Mouse (Mus musculus) Muller cell, postnatal 12 days (primary cell): ENCODE results near the gene 4932415D10Rik.
A peak's percentile ranks its signal among the peaks of the same experiment; 100 is the strongest.

Experiments used
- DNase-seq: peaks from one replicate; pipeline ENCODE4 v3.0.0-alpha.2; 2015; ENCODE audit errors: inconsistent ontology term

Gene 4932415D10Rik

DNA sequence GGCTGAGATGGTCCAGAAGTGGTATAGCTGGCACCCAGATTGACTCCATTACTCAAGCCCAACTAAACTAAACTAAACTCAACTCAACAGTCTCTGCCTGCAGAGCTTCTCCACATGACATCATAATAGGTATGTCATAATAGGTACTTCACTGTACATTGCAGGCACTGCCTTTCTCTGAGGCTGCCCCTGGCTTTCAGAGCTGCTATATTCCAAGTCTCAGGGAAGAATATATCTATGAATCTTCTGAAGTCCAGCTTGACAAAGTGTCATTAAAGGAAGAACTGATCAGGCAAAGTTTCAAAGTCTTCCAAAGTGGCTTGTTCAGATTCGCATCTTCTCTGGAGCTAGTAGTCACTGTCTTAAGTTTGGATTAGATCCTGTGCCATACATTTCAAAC, at the start of gene 4932415D10Rik:
Gene 4932415D10Rik, minus strand, starts transcription at position 101 of the 400 bp plus-strand sequence.
- DNase-seq: no peak

DNA sequence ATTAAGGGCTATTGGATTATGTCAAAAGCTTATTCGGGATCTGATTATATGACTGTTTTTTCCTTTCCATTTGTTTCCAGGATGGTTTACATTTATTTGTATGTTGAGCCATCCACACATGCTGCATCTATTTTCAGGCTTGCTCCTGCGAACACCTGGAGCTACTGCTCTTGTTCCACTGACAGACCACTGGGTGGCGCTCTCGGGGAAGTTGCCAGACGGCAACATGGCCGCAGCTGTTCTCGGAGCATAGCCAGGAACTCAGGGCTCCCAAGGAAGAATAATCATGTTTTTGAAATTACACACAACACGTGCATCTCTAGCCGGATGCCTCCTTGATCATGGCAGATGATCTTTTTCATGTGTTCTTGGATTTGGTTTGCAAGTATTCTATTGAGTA, 45.5 kb upstream of the 4932415D10Rik start:
- DNase-seq: no peak

DNA sequence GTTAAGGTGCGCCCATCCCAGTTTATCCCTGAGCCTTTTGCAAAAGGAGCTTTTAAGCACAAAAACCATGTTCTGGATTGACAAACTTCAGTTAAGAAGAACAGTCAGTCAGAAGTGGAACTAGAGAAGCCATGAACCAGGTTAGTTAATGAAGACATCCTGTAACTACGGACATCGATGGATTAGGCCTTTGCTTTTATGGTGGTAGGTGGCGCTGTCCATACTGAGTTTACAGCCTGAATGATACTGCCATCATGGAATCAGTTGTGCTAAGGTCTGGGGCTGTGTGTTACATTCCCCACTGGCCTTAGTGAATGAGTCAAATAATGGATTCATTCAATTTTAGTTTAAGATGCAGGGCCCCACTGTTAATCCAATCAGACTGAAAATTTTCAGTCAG, 39.0 kb upstream of the 4932415D10Rik start:
- no peak for DNase-seq

DNA sequence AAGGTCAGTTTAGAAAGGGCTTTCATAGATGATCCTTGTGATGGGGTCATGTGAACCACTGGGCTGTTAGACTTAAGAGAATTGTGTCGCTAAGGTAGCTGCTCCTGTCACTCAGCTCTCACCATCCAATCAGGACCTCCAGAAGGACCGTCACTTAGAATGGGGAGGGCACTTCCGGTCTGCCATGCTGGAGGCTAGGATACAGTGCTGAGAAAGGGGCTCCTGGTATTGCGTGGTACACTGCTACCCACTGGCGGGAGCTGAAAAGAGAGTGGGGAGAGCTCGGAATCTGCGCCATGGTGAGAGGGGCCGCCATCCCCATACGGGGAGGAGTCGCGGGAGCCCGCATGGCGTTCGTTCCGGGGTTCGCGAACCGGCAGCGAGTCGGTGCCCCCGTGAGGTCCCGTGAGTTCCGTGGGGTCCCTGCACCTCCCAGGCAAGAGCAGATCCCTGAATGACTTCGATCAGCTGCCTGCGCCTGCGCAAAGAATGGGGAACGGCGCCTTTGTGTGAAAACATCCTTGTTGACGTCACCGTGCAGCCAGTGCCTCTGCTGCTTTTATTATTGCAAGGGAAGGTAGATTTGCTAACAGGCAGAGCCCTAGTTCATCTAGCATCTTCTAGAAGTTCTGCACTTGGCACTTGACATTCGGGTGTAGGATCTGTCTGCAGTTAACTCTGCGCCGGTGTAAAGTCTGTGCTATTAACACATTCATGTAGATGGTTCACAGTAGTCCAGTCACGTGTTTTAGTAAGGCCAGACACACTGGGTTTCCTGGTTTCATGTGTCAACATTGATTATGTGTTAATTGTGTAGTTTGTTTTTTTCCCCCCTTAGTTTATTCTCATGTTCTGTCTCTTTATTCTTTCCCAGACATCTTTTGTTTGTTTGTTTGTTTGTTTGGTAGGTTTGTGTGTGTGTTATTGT, 38.0 kb upstream of the 4932415D10Rik start, which contains the start of gene Gm4924:
Gene Gm4924, plus strand, starts transcription at position 173 of the 928 bp plus-strand sequence.
- DNase-seq: peak; percentile 90

DNA sequence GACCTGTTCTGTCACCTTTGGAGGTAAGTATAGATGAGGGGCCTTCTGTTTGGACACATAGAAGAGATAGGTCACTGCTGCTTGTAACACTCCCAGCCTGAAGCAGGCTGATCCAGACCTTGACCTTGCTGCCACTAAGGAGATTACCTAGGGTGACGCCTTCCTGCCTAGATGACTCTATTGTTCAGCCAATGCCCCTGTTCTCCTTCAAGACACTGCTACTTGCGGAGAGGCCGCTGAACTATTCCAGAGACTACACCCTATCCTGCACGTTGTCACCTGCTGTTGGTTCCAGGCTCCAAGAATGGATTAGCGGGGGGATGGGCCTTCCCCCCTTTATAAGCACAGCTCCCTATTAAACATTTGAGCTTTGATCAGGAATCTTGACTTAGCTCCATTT, 13.4 kb upstream of the 4932415D10Rik start:
- no peak for DNase-seq

DNA sequence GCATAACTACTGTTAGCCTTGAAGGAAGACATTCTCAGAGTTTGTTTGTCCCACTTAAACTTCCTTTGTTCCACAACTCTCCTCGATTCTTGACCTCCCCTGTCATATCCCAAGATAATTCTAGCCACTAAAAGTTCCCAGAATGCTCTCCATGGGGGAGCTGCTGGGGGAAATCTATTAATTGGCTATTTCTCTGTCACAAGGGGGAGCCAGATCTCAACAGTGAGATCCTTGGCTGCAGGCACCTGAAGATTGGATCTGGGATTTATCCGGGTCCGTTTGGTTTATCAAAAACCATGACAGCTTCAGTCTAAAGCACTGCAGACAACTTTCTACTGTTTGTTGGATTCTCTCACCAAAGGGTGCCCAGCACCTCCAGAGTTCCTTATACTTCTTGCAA, 3.8 kb upstream of the 4932415D10Rik start:
- DNase-seq: peak; percentile 0

DNA sequence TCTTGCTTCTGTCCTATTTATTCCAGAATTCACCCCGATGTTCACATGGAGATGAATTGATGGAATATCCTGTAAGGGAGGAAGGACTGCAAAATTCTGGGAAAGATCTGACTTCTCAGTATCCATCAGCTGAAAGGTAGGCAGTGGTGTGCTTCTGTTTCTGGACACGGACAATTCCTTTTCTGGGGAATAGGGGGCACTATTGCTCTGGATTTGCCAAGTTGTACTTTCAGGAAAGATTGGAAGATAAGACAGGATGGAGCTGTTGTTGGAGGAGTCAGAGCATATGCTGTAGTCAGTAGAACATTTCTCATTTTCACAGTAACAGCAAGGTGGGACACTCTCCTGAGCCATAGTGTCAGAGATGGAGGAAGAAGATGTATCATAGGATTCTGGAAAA, 19.9 kb downstream of the 4932415D10Rik start:
- DNase-seq: no peak

DNA sequence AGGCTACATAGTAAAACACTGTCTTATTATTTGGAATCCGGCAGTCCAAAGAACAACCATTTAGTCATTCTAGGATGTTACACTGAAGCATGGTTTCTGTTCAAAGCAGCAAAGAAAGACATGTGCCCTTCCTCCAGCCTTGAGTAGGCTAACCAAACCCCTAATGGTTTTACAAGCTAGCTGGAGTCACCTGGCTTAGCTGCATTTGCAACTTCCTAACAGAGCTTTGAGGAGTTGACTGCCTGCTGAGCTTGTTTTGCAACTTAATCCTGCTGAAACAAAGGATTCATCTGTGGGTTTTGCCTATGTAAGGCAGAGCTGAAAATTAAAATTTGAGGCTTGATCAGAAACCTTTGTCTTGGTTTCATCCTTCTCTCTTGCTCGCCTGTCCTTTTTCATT, 59.1 kb downstream of the 4932415D10Rik start:
- no peak for DNase-seq

DNA sequence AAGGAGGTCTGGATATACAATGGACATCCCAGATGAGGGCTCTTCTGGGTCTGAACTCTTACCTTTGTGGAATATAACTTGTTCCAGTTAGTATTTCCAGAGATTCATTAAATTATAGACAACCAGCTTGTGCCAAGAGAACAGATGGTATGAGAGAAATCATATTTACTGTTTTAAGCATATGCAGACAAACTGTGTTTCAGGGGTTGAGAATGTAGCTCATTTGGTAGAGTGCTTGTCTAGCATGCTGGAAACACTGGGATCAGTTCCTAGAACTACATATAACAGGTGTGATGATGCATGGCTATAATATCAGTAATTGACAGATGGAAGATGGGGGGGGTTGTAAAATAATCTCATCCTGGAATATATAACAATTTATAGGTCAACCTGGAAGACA, 71.4 kb downstream of the 4932415D10Rik start:
- DNase-seq: no peak

DNA sequence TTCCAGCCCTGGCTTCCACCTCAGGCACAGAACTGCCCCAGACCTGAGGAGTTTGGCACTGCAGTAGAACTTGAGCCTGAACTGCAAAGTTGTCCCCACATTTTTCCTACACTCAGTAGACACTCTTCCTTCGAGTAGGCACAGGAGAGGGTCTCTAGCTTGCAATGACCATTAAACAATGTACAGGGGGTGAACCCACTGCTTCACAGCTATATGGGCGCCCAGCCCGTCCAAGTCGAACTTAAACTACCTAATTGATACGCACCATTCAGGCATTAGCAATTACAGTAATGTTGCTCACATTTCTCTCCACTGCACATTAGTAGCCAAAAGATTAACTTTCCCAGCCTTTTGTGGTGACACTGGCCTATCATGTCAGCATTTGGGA, 75.0 kb downstream of the 4932415D10Rik start:
- DNase-seq: no peak

DNA sequence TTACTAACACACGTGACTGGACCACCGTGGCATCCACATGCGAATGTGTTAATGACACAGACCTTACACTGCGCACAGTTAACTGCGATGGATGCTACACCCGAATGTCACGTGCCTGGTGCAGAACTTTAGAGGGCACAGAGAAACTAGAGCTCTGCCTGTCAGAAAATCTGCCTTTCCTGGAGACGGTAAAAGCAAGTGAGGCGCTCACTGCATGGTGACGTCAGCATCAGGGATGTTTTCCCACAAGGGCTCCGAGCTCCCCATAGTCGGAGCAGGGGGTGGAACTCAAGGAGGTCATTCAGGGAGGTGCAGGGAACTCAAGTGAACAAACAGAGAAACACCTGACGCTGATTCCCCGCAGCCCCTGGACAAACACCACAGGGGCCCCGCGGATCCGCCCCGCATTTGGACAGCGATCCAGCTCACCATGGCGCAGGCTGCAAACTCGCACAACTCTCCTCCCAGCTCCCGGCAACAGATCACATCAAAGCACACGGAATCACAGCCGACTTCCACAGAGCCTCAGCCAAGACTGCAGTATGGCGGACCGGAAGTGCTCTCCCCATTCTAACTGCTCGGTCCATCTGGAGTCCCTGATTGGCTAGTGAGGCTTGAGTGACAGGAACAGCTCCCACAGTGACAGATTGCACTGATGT, 75.5 kb downstream of the 4932415D10Rik start, which contains the start of gene Zfp938:
Gene Zfp938, minus strand, starts transcription at position 539 of the 659 bp plus-strand sequence.
- DNase-seq: peak; percentile 84
